Mouse (Mus musculus): ENCODE measurements around the gene Rac1. TPM values are rescaled to one million over a fixed set of nuclear protein-coding genes. Genes with fewer than 3 reads are reported as not detected.

Gene Rac1
- polyA plus RNA-seq, 1 experiment from 2014 or later, result 345 TPM

- H3K27me3 ChIP-seq (ENCODE audit: control insufficient read depth, insufficient read depth, low read length), result no peaks in the 10 kb centered on the region
- ATAC-seq (ENCODE audit: low FRiP score, low TSS enrichment), result no peak
- DNase-seq (ENCODE audit: low spot score), result no peak
- H3K4me2 ChIP-seq (replicated peaks; ENCODE audit: low read depth), result no peak overlapping the region
- H3K4me3 ChIP-seq (ENCODE audit: low read depth, low read length), result no peak overlapping the region
- peaks cover 10% of the 10 kb centered on the region; the same call in 1 of the 2 replicates for H3K36me3 ChIP-seq (ENCODE audit: control insufficient read depth, insufficient read depth, low read length)
- H3K4me1 ChIP-seq (replicated peaks; ENCODE audit: control insufficient read depth, insufficient read depth), result no peaks in the 10 kb centered on the region
- no peak overlapping the region for H3K9ac ChIP-seq (ENCODE audit: low read length)
- no peaks in the 10 kb centered on the region for H3K9me3 ChIP-seq (ENCODE audit: control insufficient read depth, low read length)
- WGBS, result 85% methylated on average over 14 of the region's 14 CpGs
- no peak for TF ChIP-seq CTCF (IDR thresholded peaks at IDR 0.05; ENCODE audit: low read depth)
- TF ChIP-seq EP300 (optimal IDR thresholded peaks at IDR 0.05), result no peak
- H3K27ac ChIP-seq (replicated peaks), result no peak overlapping the region
Measured at GRCm38 (mm10) chr5:143489749-143490342, 38.0 kb downstream of the Rac1 start.

DNA sequence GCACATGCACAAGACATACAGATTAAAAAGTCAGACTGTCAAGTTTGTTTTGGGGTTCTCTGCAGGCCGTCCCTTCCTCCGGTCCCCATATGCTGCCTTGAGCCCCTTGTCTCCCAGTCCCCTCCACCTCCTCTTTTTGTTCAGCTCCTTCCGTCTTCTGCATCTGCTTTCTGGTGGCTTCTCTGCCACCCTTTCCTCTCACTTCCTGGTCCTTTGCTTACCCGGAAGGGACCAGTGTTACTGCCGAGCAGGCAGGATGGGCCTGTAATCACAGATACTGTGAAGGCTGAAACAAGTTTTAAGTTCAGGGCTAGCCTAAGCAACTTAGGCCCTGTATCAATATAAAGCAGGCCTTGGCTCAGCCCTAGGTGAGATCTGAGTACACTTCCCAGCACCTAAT lies 39.8 kb downstream of the Rac1 start:
- Histone ChIP-seq H3K4me1 (replicated peaks; ENCODE audit: control insufficient read depth, insufficient read depth) (no peaks in the 10 kb centered on the region), H3K27ac (replicated peaks) (no peak overlapping the region), H3K36me3 (ENCODE audit: control insufficient read depth, insufficient read depth, low read length) (peaks cover 9% of the 10 kb centered on the region), H3K27me3 (ENCODE audit: control insufficient read depth, insufficient read depth, low read length) (no peaks in the 10 kb centered on the region), H3K4me2 (replicated peaks; ENCODE audit: low read depth) (no peak overlapping the region), H3K4me3 (ENCODE audit: low read depth, low read length) (no peak overlapping the region), H3K9me3 (ENCODE audit: control insufficient read depth, low read length) (no peaks in the 10 kb centered on the region), H3K9ac (ENCODE audit: low read length) (no peak overlapping the region)
- ATAC-seq (ENCODE audit: low FRiP score, low TSS enrichment) (no peak), DNase-seq (ENCODE audit: low spot score) (no peak)
- 90% methylated on average over 5 of the region's 5 CpGs for WGBS
- TF ChIP-seq EP300 (optimal IDR thresholded peaks at IDR 0.05) (no peak), CTCF (IDR thresholded peaks at IDR 0.05; ENCODE audit: low read depth) (no peak)

GRCm38 (mm10) chr5:143487193-143487592 lies 40.6 kb downstream of the Rac1 start:
- TF ChIP-seq EP300 (optimal IDR thresholded peaks at IDR 0.05) (no peak), CTCF (IDR thresholded peaks at IDR 0.05; ENCODE audit: low read depth) (no peak)
- H3K36me3 ChIP-seq (ENCODE audit: control insufficient read depth, insufficient read depth, low read length), result peaks cover 9% of the 10 kb centered on the region
- H3K4me3 ChIP-seq (ENCODE audit: low read depth, low read length), result no peak overlapping the region
- H3K4me1 ChIP-seq (replicated peaks; ENCODE audit: control insufficient read depth, insufficient read depth), result no peaks in the 10 kb centered on the region
- 92% methylated on average over 10 of the region's 10 CpGs for WGBS
- no peaks in the 10 kb centered on the region for H3K9me3 ChIP-seq (ENCODE audit: control insufficient read depth, low read length)
- H3K4me2 ChIP-seq (replicated peaks; ENCODE audit: low read depth), result no peak overlapping the region
- DNase-seq (ENCODE audit: low spot score) (no peak), ATAC-seq (ENCODE audit: low FRiP score, low TSS enrichment) (no peak)
- H3K9ac ChIP-seq (ENCODE audit: low read length), result no peak overlapping the region
- no peaks in the 10 kb centered on the region for H3K27me3 ChIP-seq (ENCODE audit: control insufficient read depth, insufficient read depth, low read length)
- H3K27ac ChIP-seq (replicated peaks), result no peak overlapping the region

DNA sequence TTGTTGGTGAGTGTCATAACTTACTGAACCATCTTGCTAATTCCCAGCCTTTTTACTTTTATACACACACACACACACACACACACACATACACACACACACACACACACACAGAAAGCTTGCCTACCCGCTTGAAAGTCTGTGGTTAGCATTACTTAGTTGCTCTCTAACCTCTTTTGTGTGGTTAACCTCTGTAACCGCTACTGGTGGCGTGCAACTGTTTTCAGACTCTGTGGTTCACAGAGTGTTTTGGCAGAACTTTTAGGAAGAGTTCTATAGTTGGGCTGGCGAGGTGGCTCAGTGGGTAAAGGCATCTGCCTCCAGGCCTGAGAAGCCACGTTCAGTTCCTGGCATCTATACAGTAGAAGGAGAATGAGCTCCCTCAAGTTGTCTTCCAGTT lies 42.9 kb downstream of the Rac1 start:
- Histone ChIP-seq H3K9me3 (ENCODE audit: control insufficient read depth, low read length) (no peaks in the 10 kb centered on the region), H3K27ac (replicated peaks) (no peak overlapping the region), H3K27me3 (ENCODE audit: control insufficient read depth, insufficient read depth, low read length) (no peaks in the 10 kb centered on the region), H3K36me3 (ENCODE audit: control insufficient read depth, insufficient read depth, low read length) (peaks cover 9% of the 10 kb centered on the region), H3K9ac (ENCODE audit: low read length) (no peak overlapping the region), H3K4me1 (replicated peaks; ENCODE audit: control insufficient read depth, insufficient read depth) (no peaks in the 10 kb centered on the region), H3K4me3 (ENCODE audit: low read depth, low read length) (no peak overlapping the region), H3K4me2 (replicated peaks; ENCODE audit: low read depth) (no peak overlapping the region)
- no peak for TF ChIP-seq EP300 (optimal IDR thresholded peaks at IDR 0.05)
- no peak for TF ChIP-seq CTCF (IDR thresholded peaks at IDR 0.05; ENCODE audit: low read depth)
- 84% methylated on average over 5 of the region's 5 CpGs for WGBS
- DNase-seq (ENCODE audit: low spot score), result no peak
- ATAC-seq (ENCODE audit: low FRiP score, low TSS enrichment), result no peak

- peak; percentile 4 for DNase-seq (ENCODE audit: low spot score)
- 0 out of 2 replicates have a peak, but pooled peaks cover 2% of the 10 kb centered on the region for H3K36me3 ChIP-seq (ENCODE audit: control insufficient read depth, insufficient read depth, low read length)
Measured at GRCm38 (mm10) chr5:143477901-143478300, 49.9 kb downstream of the Rac1 start.

GRCm38 (mm10) chr5:143476013-143476412 lies 51.8 kb downstream of the Rac1 start:
- TF ChIP-seq CTCF (IDR thresholded peaks at IDR 0.05; ENCODE audit: low read depth), result no peak
- TF ChIP-seq EP300 (optimal IDR thresholded peaks at IDR 0.05), result no peak
- peak; percentile 8 for DNase-seq (ENCODE audit: low spot score)
- H3K9me3 ChIP-seq (ENCODE audit: control insufficient read depth, low read length), result no peaks in the 10 kb centered on the region
- H3K4me3 ChIP-seq (ENCODE audit: low read depth, low read length), result no peak overlapping the region
- H3K27me3 ChIP-seq (ENCODE audit: control insufficient read depth, insufficient read depth, low read length), result no peaks in the 10 kb centered on the region
- H3K4me2 ChIP-seq (replicated peaks; ENCODE audit: low read depth), result no peak overlapping the region
- 96% methylated on average over 6 of the region's 6 CpGs for whole genome bisulfite sequencing
- no peak overlapping the region for H3K27ac ChIP-seq (replicated peaks)
- H3K36me3 ChIP-seq (ENCODE audit: control insufficient read depth, insufficient read depth, low read length), result 0 out of 2 replicates have a peak, but pooled peaks cover 2% of the 10 kb centered on the region
- H3K9ac ChIP-seq (ENCODE audit: low read length), result no peak overlapping the region
- no peak for ATAC-seq (ENCODE audit: low FRiP score, low TSS enrichment)
- H3K4me1 ChIP-seq (replicated peaks; ENCODE audit: control insufficient read depth, insufficient read depth), result no peaks in the 10 kb centered on the region

More at GRCm38 (mm10) chr5:143477901-143478300, 49.9 kb downstream of the Rac1 start:
- Histone ChIP-seq H3K9ac (ENCODE audit: low read length) (no peak overlapping the region), H3K9me3 (ENCODE audit: control insufficient read depth, low read length) (no peaks in the 10 kb centered on the region), H3K4me2 (replicated peaks; ENCODE audit: low read depth) (no peak overlapping the region), H3K27me3 (ENCODE audit: control insufficient read depth, insufficient read depth, low read length) (no peaks in the 10 kb centered on the region), H3K4me1 (replicated peaks; ENCODE audit: control insufficient read depth, insufficient read depth) (no peaks in the 10 kb centered on the region), H3K27ac (replicated peaks) (no peak overlapping the region), H3K4me3 (ENCODE audit: low read depth, low read length) (no peak overlapping the region)
- no peak for ATAC-seq (ENCODE audit: low FRiP score, low TSS enrichment)
- WGBS, result 81% methylated on average over 3 of the region's 3 CpGs
- TF ChIP-seq CTCF (IDR thresholded peaks at IDR 0.05; ENCODE audit: low read depth), result no peak

Data from stomach, postnatal 0 days (tissue).